Comparison of ENCODE assay signal across 12 mouse cellular contexts in genomic region chr1:119293839-119294238, GRCm38 (mm10).
A peak's percentile ranks its signal among the peaks of the same experiment; 100 is the strongest.
DNase-seq lines count a peak whose midpoint lies in the region; ATAC-seq lines count a peak whose summit lies in the region.
"Had no signal": no experiment of that assay in that cellular context is flagged by ENCODE, and none has a peak within 500 bp of the region (broad histone marks: within the 10 kb centered on the region; RNA-seq: fewer than 3 reads in every experiment).

No protein-coding gene starts in this region.

- no peak overlapping the region for H3K4me2 ChIP-seq in intestine, embryonic 15.5 days (replicated peaks)
- no peak overlapping the region for H3K4me2 ChIP-seq in intestine, embryonic 16.5 days (ENCODE audit: low read depth, low read length)
- H3K4me2 ChIP-seq in kidney, embryonic 15.5 days: no peak overlapping the region
- H3K4me2 ChIP-seq in liver, embryonic 12.5 days: no peak overlapping the region
- H3K4me2 ChIP-seq in midbrain, embryonic 16.5 days (ENCODE audit: low read length): no peak overlapping the region
- H3K4me2 ChIP-seq in hindbrain, embryonic 14.5 days (replicated peaks): no peak overlapping the region
- H3K4me2 ChIP-seq: neural tube, embryonic 15.5 days had no signal

- H3K4me1 ChIP-seq in intestine, embryonic 15.5 days (replicated peaks): no peaks in the 10 kb centered on the region
- H3K4me1 ChIP-seq in intestine, embryonic 16.5 days (ENCODE audit: control insufficient read depth, insufficient read depth, low read length): no peaks in the 10 kb centered on the region
- peaks cover 6% of the 10 kb centered on the region for H3K4me1 ChIP-seq in kidney, embryonic 15.5 days
- 0 out of 2 replicates have a peak, but pooled peaks cover 3% of the 10 kb centered on the region for H3K4me1 ChIP-seq in liver, embryonic 12.5 days
- H3K4me1 ChIP-seq in midbrain, embryonic 16.5 days (ENCODE audit: control insufficient read depth, insufficient read depth, low read length): no peaks in the 10 kb centered on the region
- no peaks in the 10 kb centered on the region for H3K4me1 ChIP-seq in hindbrain, embryonic 14.5 days (replicated peaks; ENCODE audit: control insufficient read depth, insufficient read depth, low read length)
- H3K4me1 ChIP-seq: neural tube, embryonic 15.5 days had no signal

- no peak overlapping the region for H3K27ac ChIP-seq in intestine, embryonic 15.5 days
- H3K27ac ChIP-seq in intestine, embryonic 16.5 days (ENCODE audit: low read length): no peak overlapping the region
- H3K27ac ChIP-seq in kidney, embryonic 15.5 days: no peak overlapping the region
- peak overlapping the region; percentile 49; the same call in 1 of the 2 replicates for H3K27ac ChIP-seq in liver, embryonic 12.5 days
- H3K27ac ChIP-seq in midbrain, embryonic 16.5 days (ENCODE audit: low read length): no peak overlapping the region
- no peak overlapping the region for H3K27ac ChIP-seq in hindbrain, embryonic 14.5 days
- H3K27ac ChIP-seq: neural tube, embryonic 15.5 days had no signal

- no peaks in the 10 kb centered on the region for H3K27me3 ChIP-seq in intestine, embryonic 15.5 days (replicated peaks)
- H3K27me3 ChIP-seq in intestine, embryonic 16.5 days (replicated peaks; ENCODE audit: control insufficient read depth, insufficient read depth, low read length): no peaks in the 10 kb centered on the region
- no peaks in the 10 kb centered on the region for H3K27me3 ChIP-seq in kidney, embryonic 15.5 days
- no peaks in the 10 kb centered on the region for H3K27me3 ChIP-seq in liver, embryonic 12.5 days (replicated peaks)
- H3K27me3 ChIP-seq in midbrain, embryonic 16.5 days (ENCODE audit: control insufficient read depth, insufficient read depth, low read depth, low read length): no peaks in the 10 kb centered on the region; the same call in 1 of the 2 replicates
- no peaks in the 10 kb centered on the region for H3K27me3 ChIP-seq in hindbrain, embryonic 14.5 days (ENCODE audit: control insufficient read depth, insufficient read depth, low read length)
- H3K27me3 ChIP-seq: neural tube, embryonic 15.5 days had no signal

- H3K9ac ChIP-seq in intestine, embryonic 15.5 days: no peak overlapping the region
- H3K9ac ChIP-seq in intestine, embryonic 16.5 days (ENCODE audit: low read depth, low read length): no peak overlapping the region
- no peak overlapping the region for H3K9ac ChIP-seq in kidney, embryonic 15.5 days
- H3K9ac ChIP-seq in liver, embryonic 12.5 days: no peak overlapping the region
- no peak overlapping the region for H3K9ac ChIP-seq in midbrain, embryonic 16.5 days (ENCODE audit: low read depth, low read length)
- H3K9ac ChIP-seq in hindbrain, embryonic 14.5 days: no peak overlapping the region
- H3K9ac ChIP-seq: neural tube, embryonic 15.5 days had no signal

- peak; percentile 22; the same call in 1 of the 2 replicates for ATAC-seq in intestine, embryonic 15.5 days
- ATAC-seq in intestine, embryonic 16.5 days: no peak
- 0 out of 2 replicates have a peak, but pooled peaks have one; percentile 17 for ATAC-seq in kidney, embryonic 15.5 days (replicated peaks; ENCODE audit: low FRiP score)
- ATAC-seq in liver, embryonic 12.5 days: peak; percentile 62; the same call in 1 of the 2 replicates
- no peak for ATAC-seq in midbrain, embryonic 16.5 days
- no peak for ATAC-seq in hindbrain, embryonic 14.5 days (ENCODE audit: low FRiP score)

- DNase-seq in lung, postnatal 25 days (ENCODE audit: low spot score): peak; percentile 81
- DNase-seq in hindbrain, embryonic 14.5 days (ENCODE audit: low spot score): no peak
- DNase-seq in thymus, postnatal 36 days: no peak
- DNase-seq: B cell, adult 2 months; left cerebral cortex, postnatal 4 days; right cerebral cortex, adult 18-20 months had no signal

- WGBS in intestine, embryonic 15.5 days: 80% methylated on average over 9 of the region's 9 CpGs
- 87% methylated on average over 9 of the region's 9 CpGs for WGBS in intestine, embryonic 16.5 days
- WGBS in kidney, embryonic 15.5 days: 73% methylated on average over 9 of the region's 9 CpGs
- 55% methylated on average over 9 of the region's 9 CpGs for WGBS in liver, embryonic 12.5 days (ENCODE audit: insufficient replicate concordance)
- WGBS in midbrain, embryonic 16.5 days: 86% methylated on average over 9 of the region's 9 CpGs
- 88% methylated on average over 9 of the region's 9 CpGs for WGBS in hindbrain, embryonic 14.5 days

- H3K36me3 ChIP-seq in intestine, embryonic 15.5 days: no peaks in the 10 kb centered on the region
- H3K36me3 ChIP-seq in intestine, embryonic 16.5 days (ENCODE audit: control insufficient read depth, insufficient read depth, low read length): no peaks in the 10 kb centered on the region
- H3K36me3 ChIP-seq in kidney, embryonic 15.5 days: no peaks in the 10 kb centered on the region
- H3K36me3 ChIP-seq in liver, embryonic 12.5 days: no peaks in the 10 kb centered on the region
- no peaks in the 10 kb centered on the region for H3K36me3 ChIP-seq in midbrain, embryonic 16.5 days (ENCODE audit: control insufficient read depth, insufficient read depth, low read length)
- no peaks in the 10 kb centered on the region for H3K36me3 ChIP-seq in hindbrain, embryonic 14.5 days (replicated peaks; ENCODE audit: control insufficient read depth, insufficient read depth)
- H3K36me3 ChIP-seq: neural tube, embryonic 15.5 days had no signal

- no peaks in the 10 kb centered on the region for H3K9me3 ChIP-seq in intestine, embryonic 15.5 days
- no peaks in the 10 kb centered on the region for H3K9me3 ChIP-seq in intestine, embryonic 16.5 days (ENCODE audit: control insufficient read depth, low read length)
- H3K9me3 ChIP-seq in kidney, embryonic 15.5 days (replicated peaks): no peaks in the 10 kb centered on the region
- no peaks in the 10 kb centered on the region for H3K9me3 ChIP-seq in liver, embryonic 12.5 days (replicated peaks)
- no peaks in the 10 kb centered on the region for H3K9me3 ChIP-seq in midbrain, embryonic 16.5 days (replicated peaks; ENCODE audit: control insufficient read depth, low read length, poor library complexity, severe bottlenecking)
- no peaks in the 10 kb centered on the region for H3K9me3 ChIP-seq in hindbrain, embryonic 14.5 days (ENCODE audit: control insufficient read depth, low read length)
- H3K9me3 ChIP-seq: neural tube, embryonic 15.5 days had no signal

- no peak overlapping the region for H3K4me3 ChIP-seq in intestine, embryonic 15.5 days (replicated peaks)
- no peak overlapping the region for H3K4me3 ChIP-seq in intestine, embryonic 16.5 days (ENCODE audit: low read length)
- no peak overlapping the region for H3K4me3 ChIP-seq in kidney, embryonic 15.5 days (replicated peaks)
- no peak overlapping the region for H3K4me3 ChIP-seq in liver, embryonic 12.5 days
- H3K4me3 ChIP-seq in midbrain, embryonic 16.5 days (ENCODE audit: low read depth, low read length): no peak overlapping the region
- H3K4me3 ChIP-seq in hindbrain, embryonic 14.5 days (replicated peaks; ENCODE audit: low read length): no peak overlapping the region
- H3K4me3 ChIP-seq: neural tube, embryonic 15.5 days had no signal

Comparison
In these comparisons a context has a peak if more than half of its experiments do, and no peak if none do; other contexts are left out.
1. ATAC-seq: peak in intestine, embryonic 15.5 days (single experiment), kidney, embryonic 15.5 days (single experiment) and liver, embryonic 12.5 days (single experiment); none in intestine, embryonic 16.5 days (single experiment), midbrain, embryonic 16.5 days (single experiment) and hindbrain, embryonic 14.5 days (single experiment).